Mouse (Mus musculus) retina, postnatal 1 day (tissue): ENCODE measurements around the gene Adamts9.

ENCODE experiments used
- DNase-seq: peaks from one replicate; pipeline ENCODE4 v3.0.0-alpha.2; 2012

The Adamts9 gene

GRCm38 (mm10) chr6:92921843-92922242 lies 21.4 kb downstream of the Adamts9 start:
- no peak for DNase-seq

GRCm38 (mm10) chr6:92920938-92921689 lies 22.2 kb downstream of the Adamts9 start:
- no peak for DNase-seq

GRCm38 (mm10) chr6:92910611-92911010 lies 32.7 kb downstream of the Adamts9 start:
- DNase-seq, result no peak

GRCm38 (mm10) chr6:92909361-92909760 lies 33.9 kb downstream of the Adamts9 start:
- no peak for DNase-seq

- peak; percentile 10 for DNase-seq
Observed at GRCm38 (mm10) chr6:92905922-92906321, 37.4 kb downstream of the Adamts9 start.

GRCm38 (mm10) chr6:92904491-92904890 lies 38.8 kb downstream of the Adamts9 start:
- DNase-seq, result no peak

- DNase-seq, result no peak
Observed at GRCm38 (mm10) chr6:92904037-92904436, 39.3 kb downstream of the Adamts9 start.

- DNase-seq, result no peak
Observed at GRCm38 (mm10) chr6:92891535-92891934, 51.8 kb downstream of the Adamts9 start.

GRCm38 (mm10) chr6:92883131-92883900 lies 60.0 kb downstream of the Adamts9 start:
- peak; percentile 20 for DNase-seq

GRCm38 (mm10) chr6:92882446-92882845 lies 60.8 kb downstream of the Adamts9 start:
- DNase-seq, result no peak

GRCm38 (mm10) chr6:92879700-92880265 lies 63.5 kb downstream of the Adamts9 start:
- DNase-seq, result no peak

- DNase-seq, result no peak
Observed at GRCm38 (mm10) chr6:92878771-92879170, 64.5 kb downstream of the Adamts9 start.

- DNase-seq, result no peak
Observed at GRCm38 (mm10) chr6:92877236-92877635, 66.1 kb downstream of the Adamts9 start.

GRCm38 (mm10) chr6:92876121-92876520 lies 67.2 kb downstream of the Adamts9 start:
- DNase-seq, result no peak

GRCm38 (mm10) chr6:92875340-92875739 lies 68.0 kb downstream of the Adamts9 start:
- no peak for DNase-seq

GRCm38 (mm10) chr6:92874854-92875253 lies 68.4 kb downstream of the Adamts9 start:
- DNase-seq, result no peak

GRCm38 (mm10) chr6:92872766-92873165 lies 70.5 kb downstream of the Adamts9 start:
- DNase-seq, result no peak

- no peak for DNase-seq
Observed at GRCm38 (mm10) chr6:92871813-92872212, 71.5 kb downstream of the Adamts9 start.

GRCm38 (mm10) chr6:92869582-92870219 lies 73.6 kb downstream of the Adamts9 start:
- DNase-seq, result no peak

- no peak for DNase-seq
Observed at GRCm38 (mm10) chr6:92869089-92869581, 74.2 kb downstream of the Adamts9 start, which contains the start of gene Gm15737. Gene Gm15737, plus strand, starts transcription at chr6:92869357.

GRCm38 (mm10) chr6:92862599-92862998 lies 80.7 kb downstream of the Adamts9 start:
- DNase-seq, result no peak

GRCm38 (mm10) chr6:92860285-92860912 lies 82.9 kb downstream of the Adamts9 start:
- no peak for DNase-seq
